Mouse (Mus musculus) granulocyte monocyte progenitor cell, adult 5-6 weeks (primary cell): ENCODE measurements at regions not wholly inside any gene's neighbourhood (a gene's known extent, or its start where the extent isn't known, plus 50 kb on each side); places are given as distances from the start of the nearest gene placed in this dataset.

Source experiments
- ATAC-seq: replicated peaks from 2 replicates; pipeline ENCODE4 v1.8.0; 2016; ENCODE audit warnings: mild to moderate bottlenecking, moderate TSS enrichment, inconsistent platforms; ENCODE audit not compliant: poor library complexity, severe bottlenecking

GRCm38 (mm10) chr7:83020584-83020983, 153.5 kb downstream of the Mex3b start:
- no peak for ATAC-seq

GRCm38 (mm10) chr7:83023990-83024389, 156.9 kb downstream of the Mex3b start:
- ATAC-seq: no peak; the same call in 1 of the 2 replicates

DNA sequence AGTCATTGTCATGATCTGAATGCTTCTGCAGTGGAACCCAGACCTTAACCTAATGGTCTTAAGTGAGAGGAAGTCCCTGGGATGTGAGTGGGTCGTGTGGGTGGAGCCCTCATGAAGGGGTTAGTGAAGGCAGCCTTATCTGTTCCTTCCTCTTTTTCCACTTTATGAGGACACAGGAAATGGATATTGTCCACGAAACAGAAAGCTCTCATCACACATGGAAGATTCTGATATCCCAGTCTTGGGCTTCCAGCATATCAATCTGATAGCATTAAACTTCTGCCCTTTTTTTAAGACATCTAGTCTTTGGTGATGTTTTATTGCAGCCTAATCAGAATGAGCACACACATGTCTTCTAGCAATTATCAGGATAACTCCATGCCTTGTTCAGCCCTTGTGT, 164.0 kb downstream of the Mex3b start:
- ATAC-seq: peak; percentile 87

DNA sequence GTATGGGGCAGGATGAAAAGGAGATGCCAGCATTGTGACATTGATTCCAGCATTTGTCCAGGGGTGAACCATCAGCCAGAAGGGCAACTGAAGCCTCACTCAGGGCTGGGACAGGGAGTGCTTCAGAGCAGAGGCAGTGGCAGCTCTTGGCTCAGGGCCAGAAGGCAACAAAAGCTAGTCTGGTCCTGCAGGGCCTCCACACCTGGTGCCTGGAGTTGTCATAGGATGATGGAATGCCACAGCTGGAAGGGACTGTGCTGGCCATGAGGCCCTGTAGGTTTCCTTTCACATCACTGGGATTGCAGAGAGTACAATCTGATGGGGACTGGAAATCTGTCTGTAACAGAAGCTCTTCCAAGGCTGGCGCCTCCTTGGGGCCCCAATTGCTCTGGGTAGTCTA, 164.9 kb downstream of the Mex3b start:
- ATAC-seq: no peak

GRCm38 (mm10) chr7:83032924-83033323, 165.8 kb downstream of the Mex3b start:
- no peak for ATAC-seq

GRCm38 (mm10) chr7:83035190-83035589, 168.1 kb downstream of the Mex3b start:
- ATAC-seq: peak; percentile 83

DNA sequence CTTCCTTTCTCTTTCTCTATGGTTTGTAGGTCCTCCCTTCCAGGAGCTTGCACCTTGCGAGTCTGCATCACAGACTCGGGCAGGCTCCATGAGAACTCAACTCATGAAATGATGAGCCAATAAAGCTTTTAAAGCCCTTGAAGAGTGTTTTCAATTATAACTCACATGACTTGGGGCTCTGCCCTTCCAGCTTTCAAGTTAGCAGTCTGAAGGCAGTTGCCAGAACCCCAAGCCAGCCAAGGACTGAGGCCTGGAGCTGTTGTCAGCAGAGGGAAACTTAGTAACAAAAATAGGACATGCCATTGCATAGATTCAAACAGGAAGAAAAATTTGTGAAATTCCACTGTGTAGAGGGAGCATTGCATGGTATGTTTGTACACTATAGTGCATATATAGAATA, 169.3 kb downstream of the Mex3b start:
- no peak for ATAC-seq

DNA sequence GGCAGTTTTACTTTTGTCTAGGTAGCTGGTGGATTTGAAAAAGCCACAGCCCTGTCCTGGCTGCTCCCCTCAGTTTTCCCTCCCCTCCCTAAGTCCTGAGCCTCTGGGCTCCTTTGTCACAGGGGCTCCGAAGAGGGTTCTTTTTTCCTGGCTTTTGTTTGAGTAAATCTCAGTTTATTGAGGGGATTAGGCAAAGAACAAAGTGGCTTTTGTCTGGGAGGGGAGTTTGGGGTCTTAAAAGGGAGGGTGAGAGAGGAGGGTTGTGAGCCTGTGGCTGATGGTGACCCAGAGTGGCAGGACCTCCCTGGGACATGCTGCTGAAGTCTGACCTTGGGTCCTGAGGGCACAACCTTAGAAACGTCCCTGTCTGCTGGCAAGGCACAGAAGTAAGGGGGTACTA, 170.0 kb downstream of the Mex3b start:
- no peak for ATAC-seq

DNA sequence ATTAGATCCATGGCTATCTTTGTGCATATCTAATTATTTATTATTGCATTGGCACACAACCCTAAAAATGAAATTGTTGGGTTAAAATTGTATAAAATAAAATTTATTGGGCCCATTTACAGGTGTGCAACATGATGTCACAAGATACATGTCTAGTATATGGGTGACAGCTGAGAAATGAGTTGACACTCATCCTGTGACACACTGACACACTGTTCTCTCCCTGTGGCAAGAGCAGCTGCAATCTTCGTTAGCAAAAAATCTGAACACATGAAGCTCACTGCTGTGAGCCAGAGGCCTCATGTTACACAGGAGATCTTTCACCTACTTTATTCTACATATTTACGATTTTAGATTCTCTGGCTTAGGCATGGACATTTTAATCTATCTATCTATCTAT, 170.6 kb downstream of the Mex3b start:
- ATAC-seq: no peak

GRCm38 (mm10) chr7:83043746-83044145, 176.6 kb downstream of the Mex3b start:
- peak; percentile 63 for ATAC-seq

DNA sequence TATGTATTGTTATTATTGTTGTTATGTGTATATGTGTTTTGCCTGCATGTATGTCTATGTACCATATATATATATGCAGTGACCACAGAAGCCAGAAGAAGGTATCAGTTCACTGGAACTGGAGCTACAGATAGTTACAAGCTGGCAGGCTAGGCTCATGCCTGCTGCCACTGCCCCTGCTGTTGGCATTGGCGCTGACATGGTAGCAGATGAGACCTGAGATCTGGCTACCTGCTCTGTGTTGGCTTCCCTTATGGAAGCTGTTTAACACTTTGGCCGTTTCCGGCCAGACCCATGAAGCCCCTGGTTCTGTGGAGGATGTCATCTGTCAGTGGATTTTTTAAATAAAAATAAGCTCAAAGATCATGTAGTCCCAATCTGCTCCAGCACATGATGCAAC, 178.1 kb downstream of the Mex3b start:
- ATAC-seq: no peak

DNA sequence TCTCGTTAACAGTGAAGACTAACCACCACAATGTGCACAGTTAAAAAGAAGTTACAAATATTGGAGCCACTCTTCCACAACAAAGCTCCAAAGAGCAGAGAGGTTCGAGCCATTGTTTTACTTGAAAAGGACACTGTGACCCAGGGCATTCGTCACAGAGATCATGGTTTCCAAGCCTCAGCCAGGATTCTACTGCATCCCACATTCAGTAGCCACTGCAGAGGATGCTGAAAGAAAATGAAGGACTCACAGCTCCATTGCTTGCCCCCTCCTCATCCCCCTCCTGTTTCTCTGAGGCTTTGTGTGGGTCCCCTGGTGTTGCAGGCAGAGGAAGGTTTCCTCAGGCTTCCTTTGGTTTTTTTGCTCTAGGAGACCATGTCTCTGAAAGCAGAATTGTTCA, 182.9 kb downstream of the Mex3b start:
- ATAC-seq: no peak

DNA sequence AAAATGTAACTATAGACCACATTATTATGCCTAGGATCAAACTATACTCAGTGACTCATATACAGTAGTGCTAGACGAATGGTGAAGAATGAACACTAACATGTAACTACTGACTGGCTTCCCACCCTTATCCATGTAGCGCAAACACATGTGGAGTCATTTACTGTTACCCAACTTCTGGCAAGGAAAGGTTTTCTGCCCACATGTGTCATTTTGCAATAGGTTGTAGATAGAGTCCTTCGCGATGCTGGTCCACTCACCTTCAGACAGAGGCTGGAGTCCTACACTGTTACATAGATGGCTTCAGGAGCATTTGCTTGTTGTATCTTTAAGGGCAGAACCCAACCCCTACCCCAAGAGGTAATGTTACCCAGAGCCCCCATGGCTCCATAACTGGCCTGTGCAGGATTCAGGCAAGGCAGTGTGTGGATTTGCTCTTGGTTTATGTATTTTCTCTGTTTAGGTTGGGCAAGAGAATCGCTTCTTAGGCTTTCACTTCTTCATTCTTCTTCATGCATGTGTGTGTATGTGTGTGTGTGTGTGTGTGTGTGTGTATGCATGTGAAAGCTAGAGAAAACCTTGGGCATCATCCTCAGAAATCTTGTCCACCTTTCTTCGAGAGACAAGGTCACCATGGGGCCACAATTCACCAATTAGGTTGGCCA, 183.8 kb downstream of the Mex3b start:
- peak; percentile 90 for ATAC-seq

GRCm38 (mm10) chr7:83056101-83056935, 189.2 kb downstream of the Mex3b start:
- no peak for ATAC-seq

- ATAC-seq: no peak; the same call in 1 of the 2 replicates
These were observed 193.2 kb downstream of the Mex3b start for GRCm38 (mm10) chr7:83060318-83060717.

GRCm38 (mm10) chr7:83060733-83061132, 193.6 kb downstream of the Mex3b start:
- ATAC-seq: peak; percentile 78

DNA sequence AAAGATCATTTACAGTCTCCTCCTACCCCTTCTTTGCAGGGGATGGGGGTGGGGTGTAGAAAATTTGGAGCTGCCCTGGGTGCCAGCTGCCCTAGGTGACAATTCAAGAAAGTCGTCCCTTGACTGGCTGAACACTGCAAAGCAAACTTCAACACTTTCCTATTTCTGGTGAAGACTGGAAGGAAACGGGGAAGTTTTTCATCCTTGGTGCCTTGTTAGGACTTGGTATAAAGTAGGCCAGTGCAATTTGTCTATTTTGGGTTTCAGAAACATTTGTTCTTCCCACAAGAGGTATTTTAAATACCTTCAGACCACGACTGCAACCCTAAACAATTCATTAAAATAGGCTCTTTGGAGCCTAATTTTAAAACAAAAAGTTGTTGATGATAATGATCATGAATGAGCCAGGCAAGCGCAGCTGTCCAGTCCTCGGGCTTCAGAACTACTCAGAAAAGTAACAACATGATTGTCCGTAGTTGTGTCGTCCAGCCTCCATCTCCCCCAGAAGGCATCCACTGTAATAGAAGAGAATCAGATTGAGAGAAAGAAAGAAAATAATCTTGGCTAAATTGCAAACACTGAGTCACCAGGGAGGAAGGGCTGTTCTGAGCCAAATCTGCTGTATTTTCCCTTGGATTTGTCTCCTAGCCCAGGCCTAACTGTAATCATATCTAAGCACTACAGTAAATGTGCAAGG, 194.2 kb downstream of the Mex3b start:
- ATAC-seq: no peak

DNA sequence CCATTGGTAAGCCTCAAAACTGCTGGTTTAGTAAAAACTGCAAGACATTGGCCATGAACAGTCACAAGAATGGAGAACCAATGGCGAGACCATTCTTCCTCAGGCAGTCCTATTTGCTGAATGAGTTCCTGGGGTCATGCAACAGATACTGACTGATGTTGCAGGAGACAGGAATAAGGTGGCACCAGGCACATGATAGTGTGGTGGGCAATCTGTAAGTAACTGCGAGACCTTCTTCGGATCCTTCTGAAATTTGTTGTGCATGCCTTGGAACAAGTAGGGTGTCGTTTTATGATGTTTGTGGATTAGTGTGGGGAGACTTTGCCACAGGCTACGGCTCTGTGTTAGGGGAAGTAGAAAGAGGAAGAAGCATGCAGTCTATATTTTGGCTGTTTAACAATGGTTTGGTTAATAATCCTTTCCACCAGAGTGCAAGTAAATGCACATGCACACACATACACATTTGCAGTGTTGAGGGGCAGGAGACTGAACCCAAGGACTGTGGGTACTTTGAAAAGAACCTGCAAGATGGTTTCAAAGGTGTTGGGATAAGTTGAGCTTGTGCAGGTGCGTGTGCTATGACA, 194.9 kb downstream of the Mex3b start:
- peak; percentile 80 for ATAC-seq

DNA sequence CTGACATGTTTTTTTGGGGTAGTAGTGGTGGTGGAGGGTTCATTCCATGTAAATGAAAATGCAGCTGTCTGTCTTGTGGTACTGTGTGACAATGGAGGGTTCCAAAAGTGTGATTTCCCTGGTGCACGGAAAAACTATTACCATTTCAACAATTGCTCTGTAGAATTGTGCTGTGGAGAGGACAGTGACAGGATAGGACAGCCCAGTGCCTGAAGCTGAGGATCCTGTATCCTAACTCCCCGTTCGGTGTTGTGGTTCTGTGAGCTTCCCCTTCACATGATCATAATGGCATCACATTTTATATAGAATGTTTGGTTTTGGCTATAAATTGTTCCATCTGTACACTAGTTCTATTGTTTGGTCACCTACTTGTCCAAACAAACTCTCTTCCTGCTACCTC, 196.4 kb downstream of the Mex3b start:
- no peak for ATAC-seq

GRCm38 (mm10) chr7:83065341-83065740, 198.2 kb downstream of the Mex3b start:
- ATAC-seq: no peak

GRCm38 (mm10) chr7:83074399-83074970, 207.4 kb downstream of the Mex3b start:
- ATAC-seq: no peak
